Mouse (Mus musculus) liver, embryonic 11.5 days (tissue): ENCODE measurements around the gene Ces4a. TPM values are rescaled to one million over a fixed set of nuclear protein-coding genes. Genes with fewer than 3 reads are reported as not detected.
"Not testable (repeated sequence)": the region's sequence is repeated elsewhere in the genome, so short reads cannot be mapped to it uniquely, and the experiment has no call there.

Experiments used
- ATAC-seq: fragments of 200-750 bp; cut with Nextera tagmentation; replicated peaks from 2 replicates; pipeline ENCODE4 v1.8.0; 2017; ENCODE audit warnings: moderate number of reproducible peaks, mild to moderate bottlenecking, moderate TSS enrichment, moderate library complexity; ENCODE audit not compliant: low FRiP score
- DNase-seq: peaks from one replicate; pipeline ENCODE4 v3.0.0-alpha.2; 2017; ENCODE audit warnings: low spot score
- H3K27ac ChIP-seq: fragments of 300-500 bp; sonication (generic); 2 replicates; pipeline ENCODE4 v1.5.1; 2014; ENCODE audit warnings: mild to moderate bottlenecking, low read depth, low read length, control low read depth
- H3K27me3 ChIP-seq: fragments of 300-500 bp; sonication (generic); replicated peaks from 2 replicates; pipeline ENCODE4 v1.6.1; 2014; ENCODE audit warnings: low read length, mixed read lengths; ENCODE audit not compliant: control insufficient read depth, insufficient read depth
- H3K36me3 ChIP-seq: fragments of 300-500 bp; sonication (generic); 2 replicates; pipeline ENCODE4 v1.6.1; 2014; ENCODE audit warnings: mild to moderate bottlenecking, low read length, moderate library complexity, mixed read lengths; ENCODE audit not compliant: control insufficient read depth, insufficient read depth
- H3K4me1 ChIP-seq: fragments of 300-500 bp; sonication (generic); replicated peaks from 2 replicates; pipeline ENCODE4 v1.6.1; 2014; ENCODE audit warnings: low read length, mixed read lengths; ENCODE audit not compliant: control insufficient read depth, insufficient read depth
- H3K4me2 ChIP-seq: fragments of 300-500 bp; sonication (generic); 2 replicates; pipeline ENCODE4 v1.6.1; 2014; ENCODE audit warnings: mild to moderate bottlenecking, control low read depth, moderate library complexity
- H3K4me3 ChIP-seq: fragments of 300-500 bp; sonication (generic); 2 replicates; pipeline ENCODE4 v1.5.1; 2014; ENCODE audit warnings: low read depth, low read length, control low read depth
- H3K9ac ChIP-seq: fragments of 300-500 bp; sonication (generic); 2 replicates; pipeline ENCODE4 v1.6.1; 2014; ENCODE audit warnings: low read depth, low read length, control low read depth
- H3K9me3 ChIP-seq: fragments of 300-500 bp; sonication (generic); 2 replicates; pipeline ENCODE4 v1.6.1; 2016; ENCODE audit warnings: low read length, inconsistent platforms, mixed read lengths; ENCODE audit not compliant: control insufficient read depth
- WGBS: fragments of 180-500 bp; shearing (Covaris S2); extraction: QIAGEN DNeasy Blood & Tissue Kit; methylation state at CpG from one replicate; pipeline ENCODE4 v1.1.7; 2014; 5-methylcytosine and 5-hydroxymethylcytosine counted together
- polyA plus RNA-seq: library from polyadenylated mRNA; unstranded; fragments of >200 nt; fragmentation: Nextera tagmentation; extraction: Ambion mirVana; gene quantifications from 2 replicates; pipeline ENCODE4 v1.2.1, GENCODE M21; 2014

Ces4a gene
- polyA plus RNA-seq, 1 experiment from 2014 or later: not detected

- Histone ChIP-seq H3K4me1 (peaks cover 4% of the 10 kb centered on the region; the same call in 1 of the 2 replicates), H3K9ac (no peak overlapping the region; the same call in 1 of the 2 replicates), H3K27ac (no peak overlapping the region), H3K4me3 (peak overlapping the region; percentile 83), H3K4me2 (peak overlapping the region; percentile 96), H3K36me3 (peaks cover 5% of the 10 kb centered on the region; the same call in 1 of the 2 replicates), H3K9me3 (no peaks in the 10 kb centered on the region), H3K27me3 (peaks cover 3% of the 10 kb centered on the region; the same call in 1 of the 2 replicates)
- ATAC-seq: no peak
- no peak for DNase-seq
- 19% methylated on average over 6 of the region's 6 CpGs for WGBS
Observed at GRCm38 (mm10) chr8:105172003-105172362, 40.4 kb downstream of the Ces4a start.

- not testable (repeated sequence) for H3K27ac ChIP-seq, ATAC-seq, H3K4me3 ChIP-seq, DNase-seq, H3K9ac ChIP-seq, H3K9me3 ChIP-seq, H3K27me3 ChIP-seq, H3K4me1 ChIP-seq, H3K4me2 ChIP-seq, H3K36me3 ChIP-seq
- 83% methylated on average over 3 of the region's 3 CpGs for WGBS
Observed at GRCm38 (mm10) chr8:105175287-105175686, 43.7 kb downstream of the Ces4a start.

- no peak for DNase-seq
- Histone ChIP-seq H3K4me2 (no peak overlapping the region), H3K27me3 (no peaks in the 10 kb centered on the region), H3K36me3 (peaks cover 7% of the 10 kb centered on the region; the same call in 1 of the 2 replicates), H3K4me1 (no peaks in the 10 kb centered on the region), H3K27ac (no peak overlapping the region), H3K9ac (no peak overlapping the region), H3K9me3 (no peaks in the 10 kb centered on the region), H3K4me3 (no peak overlapping the region)
- WGBS: 89% methylated on average over 6 of the region's 6 CpGs
- no peak for ATAC-seq
Observed at GRCm38 (mm10) chr8:105178211-105178800, 46.7 kb downstream of the Ces4a start.

- Histone ChIP-seq H3K27me3 (no peaks in the 10 kb centered on the region), H3K4me3 (no peak overlapping the region), H3K27ac (no peak overlapping the region), H3K36me3 (peaks cover 3% of the 10 kb centered on the region; the same call in 1 of the 2 replicates), H3K4me1 (no peaks in the 10 kb centered on the region), H3K9me3 (no peaks in the 10 kb centered on the region), H3K9ac (no peak overlapping the region), H3K4me2 (no peak overlapping the region)
- DNase-seq (no peak), ATAC-seq (no peak)
- 73% methylated on average over 1 of the region's 1 CpGs for WGBS
Observed at GRCm38 (mm10) chr8:105182201-105182600, 50.6 kb downstream of the Ces4a start.

GRCm38 (mm10) chr8:105186467-105187005 lies 54.9 kb downstream of the Ces4a start:
- no peak for DNase-seq
- Histone ChIP-seq H3K27me3 (no peaks in the 10 kb centered on the region), H3K4me3 (no peak overlapping the region), H3K9ac (no peak overlapping the region), H3K9me3 (no peaks in the 10 kb centered on the region), H3K4me2 (no peak overlapping the region), H3K27ac (no peak overlapping the region), H3K4me1 (no peaks in the 10 kb centered on the region), H3K36me3 (peaks cover 3% of the 10 kb centered on the region; the same call in 1 of the 2 replicates)
- ATAC-seq: no peak
- 72% methylated on average over 1 of the region's 1 CpGs for WGBS

- H3K27ac ChIP-seq: no peak overlapping the region
- H3K4me2 ChIP-seq: no peak overlapping the region
- no peaks in the 10 kb centered on the region for H3K9me3 ChIP-seq
- H3K9ac ChIP-seq: no peak overlapping the region
- 92% methylated on average over 5 of the region's 5 CpGs for WGBS
- ATAC-seq (no peak), DNase-seq (no peak)
- H3K4me3 ChIP-seq: no peak overlapping the region
- H3K36me3 ChIP-seq: peaks cover 2% of the 10 kb centered on the region; the same call in 1 of the 2 replicates
- H3K4me1 ChIP-seq: no peaks in the 10 kb centered on the region
- H3K27me3 ChIP-seq: no peaks in the 10 kb centered on the region
Observed at GRCm38 (mm10) chr8:105192182-105192581, 60.6 kb downstream of the Ces4a start.

Other genes with a start within 250 kb of the Ces4a start
- 0.17 TPM in 1 of 2 replicates, not detected in the other for gene Ces2e, start 205.5 kb upstream of the Ces4a start, polyA plus RNA-seq
- gene Ces2f, start 184.4 kb upstream of the Ces4a start, polyA plus RNA-seq: not detected in 2 replicates
- gene Ces2g, start 170.1 kb upstream of the Ces4a start, polyA plus RNA-seq: 7.1 and 7.7 TPM in 2 replicates
- gene Ces2h, start 130.9 kb upstream of the Ces4a start, polyA plus RNA-seq: not detected in 2 replicates
- gene Ces3a, start 83.2 kb upstream of the Ces4a start, polyA plus RNA-seq: not detected in 2 replicates
- gene Ces3b, start 48.0 kb upstream of the Ces4a start, polyA plus RNA-seq: not detected in 2 replicates
- gene Cbfb, start 38.9 kb downstream of the Ces4a start, polyA plus RNA-seq: 31.1 and 32.7 TPM in 2 replicates
- gene D230025D16Rik, start 93.3 kb downstream of the Ces4a start, polyA plus RNA-seq: 24.0 and 25.2 TPM in 2 replicates
- gene B3gnt9, start 123.4 kb downstream of the Ces4a start, polyA plus RNA-seq: 4.2 and 4.4 TPM in 2 replicates
- 23.1 and 23.2 TPM in 2 replicates for gene Tradd, start 132.8 kb downstream of the Ces4a start, polyA plus RNA-seq
- gene Fbxl8, start 132.8 kb downstream of the Ces4a start, polyA plus RNA-seq: 2.0 and 2.4 TPM in 2 replicates
- 0.19 TPM in 1 of 2 replicates, not detected in the other for gene Hsf4, start 138.0 kb downstream of the Ces4a start, polyA plus RNA-seq
- 0.14 and 0.51 TPM in 2 replicates for gene Nol3, start 144.3 kb downstream of the Ces4a start, polyA plus RNA-seq
- 4.7 and 5.1 TPM in 2 replicates for gene 4931428F04Rik, start 158.1 kb downstream of the Ces4a start, polyA plus RNA-seq
- gene Exoc3l, start 164.3 kb downstream of the Ces4a start, polyA plus RNA-seq: 13.7 and 19.6 TPM in 2 replicates
- gene E2f4, start 165.9 kb downstream of the Ces4a start, polyA plus RNA-seq: 266 and 301 TPM in 2 replicates
- gene Elmo3, start 173.8 kb downstream of the Ces4a start, polyA plus RNA-seq: 2.6 and 3.0 TPM in 2 replicates
- gene Lrrc29, start 194.5 kb downstream of the Ces4a start, polyA plus RNA-seq: 5.7 and 6.2 TPM in 2 replicates
- gene Tmem208, start 194.6 kb downstream of the Ces4a start, polyA plus RNA-seq: 138 and 142 TPM in 2 replicates
- gene Fhod1, start 216.2 kb downstream of the Ces4a start, polyA plus RNA-seq: 2.3 and 3.1 TPM in 2 replicates
- 1.5 and 1.6 TPM in 2 replicates for gene Slc9a5, start 217.0 kb downstream of the Ces4a start, polyA plus RNA-seq
- 0.30 TPM in 1 of 2 replicates, not detected in the other for gene Plekhg4, start 241.5 kb downstream of the Ces4a start, polyA plus RNA-seq